Mouse (Mus musculus) layer of hippocampus, adult 9-10 months (tissue): ENCODE results near the gene St6galnac3.

Experiments used
- DNase-seq: peaks from one replicate; pipeline ENCODE4 v3.0.0; 2022; ENCODE audit warnings: low spot score

The St6galnac3 gene

GRCm38 (mm10) chr3:153208186-153208585 lies 516.8 kb downstream of the St6galnac3 start:
- DNase-seq = no peak

- DNase-seq = no peak
Measured at GRCm38 (mm10) chr3:153204046-153204445, 520.9 kb downstream of the St6galnac3 start.

- DNase-seq = no peak
Measured at GRCm38 (mm10) chr3:153201835-153202234, 523.1 kb downstream of the St6galnac3 start.

- DNase-seq = no peak
Measured at GRCm38 (mm10) chr3:153200801-153201200, 524.2 kb downstream of the St6galnac3 start.

- DNase-seq = no peak
Measured at GRCm38 (mm10) chr3:153200076-153200475, 524.9 kb downstream of the St6galnac3 start.

GRCm38 (mm10) chr3:153199251-153199650 lies 525.7 kb downstream of the St6galnac3 start:
- DNase-seq = no peak

- no peak for DNase-seq
Measured at GRCm38 (mm10) chr3:153198514-153198913, 526.5 kb downstream of the St6galnac3 start.

- no peak for DNase-seq
Measured at GRCm38 (mm10) chr3:153193025-153193424, 531.9 kb downstream of the St6galnac3 start.

- no peak for DNase-seq
Measured at GRCm38 (mm10) chr3:153190742-153191141, 534.2 kb downstream of the St6galnac3 start.

- DNase-seq = no peak
Measured at GRCm38 (mm10) chr3:153189685-153190467, 535.1 kb downstream of the St6galnac3 start.

GRCm38 (mm10) chr3:153188224-153188623 lies 536.8 kb downstream of the St6galnac3 start:
- no peak for DNase-seq

GRCm38 (mm10) chr3:153185117-153185516 lies 539.9 kb downstream of the St6galnac3 start:
- no peak for DNase-seq

- DNase-seq = no peak
Measured at GRCm38 (mm10) chr3:153181242-153181641, 543.7 kb downstream of the St6galnac3 start.

GRCm38 (mm10) chr3:153176749-153177148 lies 548.2 kb downstream of the St6galnac3 start:
- no peak for DNase-seq

GRCm38 (mm10) chr3:153176325-153176724 lies 548.6 kb downstream of the St6galnac3 start:
- DNase-seq = no peak

- no peak for DNase-seq
Measured at GRCm38 (mm10) chr3:153174336-153175033, 550.5 kb downstream of the St6galnac3 start.

GRCm38 (mm10) chr3:153173567-153173966 lies 551.4 kb downstream of the St6galnac3 start:
- DNase-seq = no peak

GRCm38 (mm10) chr3:153170146-153170545 lies 554.8 kb downstream of the St6galnac3 start:
- no peak for DNase-seq

- no peak for DNase-seq
Measured at GRCm38 (mm10) chr3:153169744-153170143, 555.2 kb downstream of the St6galnac3 start.

- no peak for DNase-seq
Measured at GRCm38 (mm10) chr3:153161676-153162075, 563.3 kb downstream of the St6galnac3 start.

GRCm38 (mm10) chr3:153160683-153161082 lies 564.3 kb downstream of the St6galnac3 start:
- no peak for DNase-seq

- DNase-seq = no peak
Measured at GRCm38 (mm10) chr3:153148887-153149286, 576.1 kb downstream of the St6galnac3 start.
